Mouse (Mus musculus): ENCODE data around the gene Fbn1. TPM values are rescaled to one million over a fixed set of nuclear protein-coding genes. Genes with fewer than 3 reads are reported as not detected.

Gene Fbn1
- total and polyA plus RNA-seq, 3 experiments, result 0.04 to 0.17 (median 0.09) TPM

DNA sequence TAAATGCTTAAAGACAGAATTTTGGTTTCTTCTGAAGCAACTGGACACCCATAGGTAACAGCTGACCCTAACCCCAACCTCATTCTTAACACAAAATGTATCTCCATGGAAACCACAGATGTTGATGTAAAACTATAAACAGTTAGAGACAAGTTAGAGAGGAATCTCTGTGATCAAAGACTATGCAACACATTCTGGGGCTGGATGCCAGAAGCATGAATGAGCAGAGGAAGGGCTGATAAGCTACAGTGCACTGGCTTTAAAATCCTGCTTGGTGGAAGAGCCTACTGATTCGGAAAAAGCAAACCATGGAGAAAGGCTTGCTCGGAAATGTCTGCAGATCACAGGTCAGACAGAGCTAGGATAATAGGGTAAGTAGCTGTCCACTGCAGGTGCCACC is 34.6 kb downstream of the Fbn1 start:
- Histone ChIP-seq H3K27me3 (replicated peaks) (no peaks in the 10 kb centered on the region), H3K36me3 (replicated peaks in 1 of 2; ENCODE audit: control insufficient read depth in 1 of 2, insufficient read depth in 1 of 2, low read length in 1 of 2) (no peaks in the 10 kb centered on the region), H3K79me2 (replicated peaks; ENCODE audit: control insufficient read depth, extremely low read depth, insufficient read depth, poor library complexity, severe bottlenecking) (no peaks in the 10 kb centered on the region), H3K9ac (ENCODE audit: insufficient read depth, low read depth) (no peak overlapping the region), H3K9me3 (replicated peaks; ENCODE audit: low read length) (no peaks in the 10 kb centered on the region), H3K27ac (ENCODE audit: insufficient read depth, low read depth) (no peak overlapping the region), H3K4me3 (replicated peaks in 1 of 3; ENCODE audit: low read depth in 2 of 3, low read length in 2 of 3, poor library complexity in 1 of 3) (no peak overlapping the region), H3K4me2 (ENCODE audit: insufficient read depth, low read depth, poor library complexity, severe bottlenecking) (no peak overlapping the region), H3K4me1 (ENCODE audit: control insufficient read depth in 1 of 2, insufficient read depth in 2 of 2) (peaks cover 0 to 8% of the 10 kb centered on the region in 2 experiments; a peak in 2 of 4 replicates)
- no peak for TF ChIP-seq KAT2A (IDR thresholded peaks at IDR 0.05; ENCODE audit: insufficient replicate concordance, low read length)
- TF ChIP-seq NRF1 (IDR thresholded peaks at IDR 0.05; ENCODE audit: low read depth, low read length), result no peak
- no peak for TF ChIP-seq MXI1 (IDR thresholded peaks at IDR 0.05; ENCODE audit: low read depth, low read length)
- TF ChIP-seq MYC (IDR thresholded peaks at IDR 0.05; ENCODE audit: low read depth, low read length), result no peak
- no peak for TF ChIP-seq TCF12 (IDR thresholded peaks at IDR 0.05; ENCODE audit: low read depth, low read length)
- no peak for TF ChIP-seq ZC3H11A (IDR thresholded peaks at IDR 0.05; ENCODE audit: low read depth, low read length)
- no peak for TF ChIP-seq SMC3 (IDR thresholded peaks at IDR 0.05; ENCODE audit: low read depth, low read length)
- no peak for TF ChIP-seq CHD1 (IDR thresholded peaks at IDR 0.05; ENCODE audit: low read depth, low read length)
- no peak for TF ChIP-seq MAZ (IDR thresholded peaks at IDR 0.05; ENCODE audit: low read depth, low read length)
- TF ChIP-seq ZMIZ1 (IDR thresholded peaks at IDR 0.05; ENCODE audit: low read depth, low read length), result no peak
- TF ChIP-seq POLR2A (IDR thresholded peaks at IDR 0.05; ENCODE audit: low read depth, low read length), result no peak
- TF ChIP-seq PAX5 (IDR thresholded peaks at IDR 0.05; ENCODE audit: low read length), result no peak
- TF ChIP-seq ELF1 (IDR thresholded peaks at IDR 0.05; ENCODE audit: low read depth, low read length), result no peak
- TF ChIP-seq MEF2A (IDR thresholded peaks at IDR 0.05; ENCODE audit: borderline replicate concordance, low read depth, low read length), result no peak
- no peak for TF ChIP-seq USF2 (conservative IDR thresholded peaks at IDR 0.05; ENCODE audit: low read depth, low read length)
- TF ChIP-seq MAX (IDR thresholded peaks at IDR 0.05; ENCODE audit: low read length), result no peak
- DNase-seq (ENCODE audit: extremely low read depth), result no peak
- dilution Hi-C loops (cut with MboI; ENCODE audit: extremely low pct_ligation_motif_present, extremely low pct_unique_long_range_greater_than_20kb, low sequenced_read_pairs), result no loop called here
- in situ Hi-C loops (cut with MboI; ENCODE audit: low pct_ligation_motif_present, low pct_unique_long_range_greater_than_20kb, low sequenced_read_pairs), result no loop called here

DNA sequence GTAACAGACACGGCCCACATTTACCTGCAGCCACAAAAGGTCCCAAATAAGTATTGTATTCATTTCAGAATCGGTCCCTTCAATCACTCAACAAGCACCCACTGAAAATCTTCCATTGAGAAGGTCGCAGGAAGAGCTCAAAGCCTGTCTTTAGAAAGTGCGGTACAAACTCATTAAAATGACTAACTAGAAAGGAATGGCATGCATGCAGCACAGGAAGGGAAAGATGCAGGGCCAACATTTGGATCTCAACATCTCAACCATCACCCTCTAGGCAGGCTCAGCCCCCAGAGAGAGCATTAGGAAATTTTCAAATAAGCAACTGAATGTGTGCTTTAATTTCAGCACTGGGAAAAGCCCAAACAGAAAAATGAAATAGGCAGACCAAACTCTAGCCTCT is 36.1 kb downstream of the Fbn1 start:
- no peaks in the 10 kb centered on the region for H3K36me3 ChIP-seq (replicated peaks in 1 of 2; ENCODE audit: control insufficient read depth in 1 of 2, insufficient read depth in 1 of 2, low read length in 1 of 2)
- no peaks in the 10 kb centered on the region for H3K9me3 ChIP-seq (replicated peaks; ENCODE audit: low read length)
- no peak overlapping the region for H3K4me2 ChIP-seq (ENCODE audit: insufficient read depth, low read depth, poor library complexity, severe bottlenecking)
- H3K9ac ChIP-seq (ENCODE audit: insufficient read depth, low read depth), result no peak overlapping the region
- in situ Hi-C loops (cut with MboI; ENCODE audit: low pct_ligation_motif_present, low pct_unique_long_range_greater_than_20kb, low sequenced_read_pairs) (no loop called here), dilution Hi-C loops (cut with MboI; ENCODE audit: extremely low pct_ligation_motif_present, extremely low pct_unique_long_range_greater_than_20kb, low sequenced_read_pairs) (no loop called here)
- H3K79me2 ChIP-seq (replicated peaks; ENCODE audit: control insufficient read depth, extremely low read depth, insufficient read depth, poor library complexity, severe bottlenecking), result no peaks in the 10 kb centered on the region
- no peaks in the 10 kb centered on the region for H3K27me3 ChIP-seq (replicated peaks)
- no peak for TF ChIP-seq BHLHE40 (IDR thresholded peaks at IDR 0.05; ENCODE audit: low read depth, low read length)
- TF ChIP-seq ZNF384 (IDR thresholded peaks at IDR 0.05; ENCODE audit: low read depth, low read length), result no peak
- no peak for TF ChIP-seq MAFK (IDR thresholded peaks at IDR 0.05; ENCODE audit: insufficient replicate concordance, low read length)
- TF ChIP-seq SMC3 (IDR thresholded peaks at IDR 0.05; ENCODE audit: low read depth, low read length), result no peak
- no peak for TF ChIP-seq MAZ (IDR thresholded peaks at IDR 0.05; ENCODE audit: low read depth, low read length)
- no peak for TF ChIP-seq MEF2A (IDR thresholded peaks at IDR 0.05; ENCODE audit: borderline replicate concordance, low read depth, low read length)
- no peak for TF ChIP-seq JUN (IDR thresholded peaks at IDR 0.05; ENCODE audit: insufficient read depth, low read depth, low read length)
- TF ChIP-seq JUND (conservative IDR thresholded peaks at IDR 0.05; ENCODE audit: low read depth, low read length), result no peak
- no peak for TF ChIP-seq UBTF (IDR thresholded peaks at IDR 0.05; ENCODE audit: low read depth, low read length)
- no peak for TF ChIP-seq PAX5 (IDR thresholded peaks at IDR 0.05; ENCODE audit: low read length)
- no peak for TF ChIP-seq RAD21 (IDR thresholded peaks at IDR 0.05; ENCODE audit: low read depth, low read length)
- no peak for TF ChIP-seq RCOR1 (conservative IDR thresholded peaks at IDR 0.05; ENCODE audit: low read depth, low read length)
- no peak for TF ChIP-seq NELFE (IDR thresholded peaks at IDR 0.05; ENCODE audit: low read depth, low read length)
- H3K4me3 ChIP-seq (replicated peaks in 1 of 3; ENCODE audit: low read depth in 2 of 3, low read length in 2 of 3, poor library complexity in 1 of 3), result no peak overlapping the region
- H3K27ac ChIP-seq (ENCODE audit: insufficient read depth, low read depth), result no peak overlapping the region
- DNase-seq (ENCODE audit: extremely low read depth), result no peak
- peaks cover 3 to 8% of the 10 kb centered on the region in 2 experiments; a peak in 2 of 4 replicates for H3K4me1 ChIP-seq (ENCODE audit: control insufficient read depth in 1 of 2, insufficient read depth in 2 of 2)
